Mouse (Mus musculus): ENCODE measurements around the gene Ankrd7. TPM values are rescaled to one million over a fixed set of nuclear protein-coding genes. Genes with fewer than 3 reads are reported as not detected.
A peak's percentile ranks its signal among the peaks of the same experiment; 100 is the strongest.
"Not testable (repeated sequence)": the region's sequence is repeated elsewhere in the genome, so short reads cannot be mapped to it uniquely, and the experiment has no call there.

The Ankrd7 gene
- total RNA-seq (2015; ENCODE audit: low replicate concordance), result 2.9 TPM in 1 of 2 replicates, not detected in the other
- total RNA-seq (2017; ENCODE audit: low replicate concordance), result 1.5 and 3.1 TPM in 2 replicates

GRCm38 (mm10) chr6:18866018-18866417 is at the start of gene Ankrd7:
Gene Ankrd7, plus strand, starts transcription at chr6:18866318.
- ATAC-seq (replicated peaks; ENCODE audit: low FRiP score, poor library complexity, severe bottlenecking), result no peak

- ATAC-seq (replicated peaks; ENCODE audit: low FRiP score, poor library complexity, severe bottlenecking), result no peak
Measured at GRCm38 (mm10) chr6:18819343-18819742, 46.8 kb upstream of the Ankrd7 start.

GRCm38 (mm10) chr6:18820246-18820645 is 45.9 kb upstream of the Ankrd7 start:
- no peak for ATAC-seq (replicated peaks; ENCODE audit: low FRiP score, poor library complexity, severe bottlenecking)

GRCm38 (mm10) chr6:18822812-18823211 is 43.3 kb upstream of the Ankrd7 start:
- ATAC-seq (replicated peaks; ENCODE audit: low FRiP score, poor library complexity, severe bottlenecking), result no peak

- ATAC-seq (replicated peaks; ENCODE audit: low FRiP score, poor library complexity, severe bottlenecking), result no peak
Measured at GRCm38 (mm10) chr6:18832958-18833357, 33.2 kb upstream of the Ankrd7 start.

GRCm38 (mm10) chr6:18844529-18844928 is 21.6 kb upstream of the Ankrd7 start:
- not testable (repeated sequence) for ATAC-seq (replicated peaks; ENCODE audit: low FRiP score, poor library complexity, severe bottlenecking)

- ATAC-seq (replicated peaks; ENCODE audit: low FRiP score, poor library complexity, severe bottlenecking), result not testable (repeated sequence)
Measured at GRCm38 (mm10) chr6:18845571-18845970, 20.5 kb upstream of the Ankrd7 start.

- peak; percentile 100 for ATAC-seq (replicated peaks; ENCODE audit: low FRiP score, poor library complexity, severe bottlenecking)
Measured at GRCm38 (mm10) chr6:18848051-18848701, 17.9 kb upstream of the Ankrd7 start, which contains the start of gene Lsm8. Gene Lsm8, plus strand, starts transcription at chr6:18848579.

- ATAC-seq (replicated peaks; ENCODE audit: low FRiP score, poor library complexity, severe bottlenecking), result peak; percentile 3; the same call in 1 of the 2 replicates
Measured at GRCm38 (mm10) chr6:18848702-18849061, 17.4 kb upstream of the Ankrd7 start.

- ATAC-seq (replicated peaks; ENCODE audit: low FRiP score, poor library complexity, severe bottlenecking), result no peak
Measured at GRCm38 (mm10) chr6:18855323-18855722, 10.8 kb upstream of the Ankrd7 start.

GRCm38 (mm10) chr6:18856487-18857078 is 9.5 kb upstream of the Ankrd7 start:
- no peak for ATAC-seq (replicated peaks; ENCODE audit: low FRiP score, poor library complexity, severe bottlenecking)

- no peak for ATAC-seq (replicated peaks; ENCODE audit: low FRiP score, poor library complexity, severe bottlenecking)
Measured at GRCm38 (mm10) chr6:18889030-18889429, 22.9 kb downstream of the Ankrd7 start.

- no peak for ATAC-seq (replicated peaks; ENCODE audit: low FRiP score, poor library complexity, severe bottlenecking)
Measured at GRCm38 (mm10) chr6:18894142-18894541, 28.0 kb downstream of the Ankrd7 start.

- no peak for ATAC-seq (replicated peaks; ENCODE audit: low FRiP score, poor library complexity, severe bottlenecking)
Measured at GRCm38 (mm10) chr6:18907173-18907572, 41.1 kb downstream of the Ankrd7 start.

- ATAC-seq (replicated peaks; ENCODE audit: low FRiP score, poor library complexity, severe bottlenecking), result no peak
Measured at GRCm38 (mm10) chr6:18913179-18913578, 47.1 kb downstream of the Ankrd7 start.

GRCm38 (mm10) chr6:18916021-18916420 is 49.9 kb downstream of the Ankrd7 start:
- no peak for ATAC-seq (replicated peaks; ENCODE audit: low FRiP score, poor library complexity, severe bottlenecking)

GRCm38 (mm10) chr6:18916471-18916870 is 50.4 kb downstream of the Ankrd7 start:
- no peak for ATAC-seq (replicated peaks; ENCODE audit: low FRiP score, poor library complexity, severe bottlenecking)

Other genes starting within 250 kb of the Ankrd7 start
- gene Lsm8, start 17.7 kb upstream of the Ankrd7 start, total RNA-seq (2015; ENCODE audit: low replicate concordance), result 8.6 and 16.5 TPM in 2 replicates
- gene Lsm8, start 17.7 kb upstream of the Ankrd7 start, total RNA-seq (2017; ENCODE audit: low replicate concordance), result 22.6 and 44.0 TPM in 2 replicates

All from erythroblast, adult 5-6 weeks (primary cell).